Mouse (Mus musculus) bone marrow macrophage, adult 2 months (primary cell): ENCODE measurements around the gene Rbm6.

Experiments
- CTCF ChIP-seq: IDR thresholded peaks from 2 replicates; pipeline ENCODE4 v1.5.1; 2012; ENCODE audit warnings: low read depth, mild to moderate bottlenecking, low read length, moderate library complexity
- POLR2A ChIP-seq: IDR thresholded peaks from 2 replicates; pipeline ENCODE4 v1.6.1; 2012; ENCODE audit warnings: mild to moderate bottlenecking, low read depth, low read length, borderline replicate concordance

DNA sequence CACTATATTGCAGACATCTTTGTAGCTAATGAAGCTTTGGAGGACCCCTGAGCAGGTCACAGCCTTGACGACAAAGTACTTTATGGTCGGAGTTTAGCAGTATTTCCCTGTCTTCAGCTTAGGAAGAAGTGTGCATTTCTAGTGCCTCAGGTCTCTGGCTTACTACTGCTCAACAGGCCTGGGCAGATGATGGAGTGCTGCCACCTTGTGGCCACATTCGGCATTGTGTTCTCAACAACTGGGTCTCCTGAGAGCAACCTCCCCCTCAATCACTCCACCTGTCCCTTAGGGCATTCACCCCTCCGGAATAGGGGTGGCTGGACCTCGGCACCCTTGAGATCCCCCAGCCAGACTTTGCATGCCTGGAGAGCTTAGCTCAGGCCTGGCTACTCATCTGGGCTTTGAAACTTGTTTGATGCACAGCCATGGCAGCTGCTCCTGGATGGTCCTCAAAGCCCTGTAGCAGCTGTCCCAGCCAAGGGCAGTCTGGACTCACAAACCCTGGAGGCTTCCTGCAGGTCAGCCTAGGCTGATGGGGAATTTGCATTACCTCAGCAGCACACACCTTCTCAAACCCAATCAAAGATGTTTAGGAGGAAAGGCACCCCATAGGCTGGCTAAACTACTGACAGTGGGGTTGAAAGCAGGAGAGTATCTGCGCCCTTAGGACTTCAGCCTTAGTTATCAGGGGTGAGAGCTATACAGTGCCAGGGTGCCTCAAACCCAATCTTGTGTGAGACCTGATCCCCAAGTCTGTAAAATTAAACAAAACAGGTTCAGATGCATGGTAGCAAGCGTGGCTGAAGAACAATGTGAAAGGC is 134.8 kb downstream of the Rbm6 start:
- peak; percentile 92 for TF ChIP-seq CTCF
- no peak for TF ChIP-seq POLR2A
